Mouse (Mus musculus) erythroblast, embryonic 14.5 days (primary cell): ENCODE measurements around the gene St14.

ENCODE experiments used
- GATA1 ChIP-seq: IDR thresholded peaks from 2 replicates; pipeline ENCODE4 v1.6.1; 2012; ENCODE audit warnings: low read length, inconsistent platforms, mixed read lengths
- TAL1 ChIP-seq: IDR thresholded peaks from 3 replicates; pipeline ENCODE4 v1.6.1; 2012; ENCODE audit warnings: low read length, inconsistent platforms, mixed read lengths

GRCm38 (mm10) chr9:31119882-31120532 lies 11.6 kb downstream of the St14 start:
- TF ChIP-seq TAL1: no peak
- no peak for TF ChIP-seq GATA1
